Mouse (Mus musculus) C2C12 (cell line): ENCODE measurements around the gene Eif5a.

Source experiments
- CEBPB ChIP-seq: IDR thresholded peaks from one replicate; pipeline ENCODE4 v1.6.1; 2011; ENCODE audit warnings: low read depth, mild to moderate bottlenecking, control low read depth, moderate library complexity
- CTCF ChIP-seq: IDR thresholded peaks from one replicate; pipeline ENCODE4 v1.5.1; 2011; ENCODE audit not compliant: control insufficient read depth, insufficient read depth, insufficient read length
- MAX ChIP-seq: IDR thresholded peaks from one replicate; pipeline ENCODE4 v1.6.1; 2011; ENCODE audit warnings: mild to moderate bottlenecking, control low read depth
- MYOG ChIP-seq: IDR thresholded peaks from one replicate; pipeline ENCODE4 v1.6.1; 2011; ENCODE audit not compliant: control insufficient read depth, insufficient read length; ENCODE audit errors: extremely low read depth
- USF1 ChIP-seq: IDR thresholded peaks from one replicate; pipeline ENCODE4 v1.6.1; 2011; ENCODE audit warnings: low read depth, mild to moderate bottlenecking, control low read depth, moderate library complexity

- TF ChIP-seq CTCF: no peak
- no peak for TF ChIP-seq MAX
- no peak for TF ChIP-seq CEBPB
- no peak for TF ChIP-seq MYOG
- TF ChIP-seq USF1: no peak
These were observed 18.8 kb downstream of the Eif5a start for GRCm38 (mm10) chr11:69902972-69903371.
